In genomic region chr5:63986337-63986736, GRCm38 (mm10) we compare ENCODE assay signal across 23 mouse cellular contexts.
"Had no signal": no experiment of that assay in that cellular context is flagged by ENCODE, and none has a peak within 500 bp of the region (broad histone marks: within the 10 kb centered on the region; RNA-seq: fewer than 3 reads in every experiment).

No protein-coding gene starts in this region.

- H3K4me1 ChIP-seq: heart, embryonic 10.5 days; hindbrain, embryonic 10.5 days; hindbrain, embryonic 12.5 days; intestine, embryonic 15.5 days; limb, embryonic 13.5 days; limb, embryonic 15.5 days; liver, embryonic 12.5 days had no signal

- H3K4me3 ChIP-seq: heart, embryonic 10.5 days; heart, embryonic 12.5 days; hindbrain, embryonic 10.5 days; hindbrain, embryonic 12.5 days; intestine, embryonic 15.5 days; layer of hippocampus, adult 2 months; limb, embryonic 13.5 days; limb, embryonic 15.5 days; liver, embryonic 12.5 days had no signal

- H3K27me3 ChIP-seq: heart, embryonic 12.5 days; hindbrain, embryonic 12.5 days; intestine, embryonic 15.5 days; limb, embryonic 13.5 days; limb, embryonic 15.5 days; liver, embryonic 12.5 days had no signal

- DNase-seq: gastrocnemius, postnatal 25 days; heart, adult 18-20 months; heart, postnatal 10 days; heart, postnatal 4 days; kidney, adult 18-20 months; kidney, adult 8-10 months; kidney, postnatal 10 days; kidney, postnatal 25 days; kidney, postnatal 4 days; layer of hippocampus, postnatal 36 days; left cerebral cortex, postnatal 4 days; lung, adult 18-20 months had no signal

- H3K27ac ChIP-seq: heart, embryonic 10.5 days; hindbrain, embryonic 10.5 days; hindbrain, embryonic 12.5 days; hindbrain, embryonic 14.5 days; intestine, embryonic 15.5 days; layer of hippocampus, adult 2 months; limb, embryonic 13.5 days; limb, embryonic 15.5 days; liver, embryonic 12.5 days; liver, embryonic 14.5 days had no signal
